Mouse (Mus musculus) cerebellum, adult 2 months (tissue): Measurements from ENCODE around the gene Acsf3.

ENCODE experiments used
- CTCF ChIP-seq: fragments of 200-500 bp; IDR thresholded peaks from 2 replicates; pipeline ENCODE4 v1.5.1; 2011; ENCODE audit warnings: low read depth, mild to moderate bottlenecking, control low read depth, low read length, moderate library complexity, borderline replicate concordance; ENCODE audit not compliant: insufficient read depth
- POLR2A ChIP-seq: fragments of 200-500 bp; IDR thresholded peaks from 2 replicates; pipeline ENCODE4 v1.6.1; 2011; ENCODE audit warnings: low read length, control low read depth, borderline replicate concordance; ENCODE audit not compliant: insufficient read depth

DNA sequence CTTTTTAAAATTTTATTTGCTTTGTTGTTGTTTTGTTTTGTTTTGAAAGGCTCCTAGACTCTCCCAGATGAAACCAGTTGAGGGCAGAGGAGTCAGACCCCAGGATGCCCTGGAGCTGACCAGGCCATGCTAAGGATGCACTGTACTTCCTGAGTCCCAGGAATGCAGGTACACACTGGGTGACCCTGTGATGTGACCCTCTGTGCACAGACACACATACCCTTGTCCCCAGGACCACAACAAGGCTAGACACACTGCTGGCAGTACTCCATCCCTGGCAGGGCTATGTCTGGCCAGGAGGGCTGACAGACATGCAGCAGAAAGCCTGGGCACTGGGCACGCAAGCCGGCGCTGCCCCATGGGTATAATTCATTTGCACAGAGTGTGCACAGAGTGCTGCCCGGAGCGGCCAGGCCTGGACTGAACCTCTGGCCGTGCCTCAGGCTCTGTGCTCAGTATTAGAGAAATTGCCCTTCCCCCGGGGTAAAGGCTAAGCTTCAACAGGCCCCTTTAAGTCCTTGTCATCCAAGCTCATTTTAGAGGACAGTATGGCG is 8.6 kb upstream of the Acsf3 start:
- TF ChIP-seq CTCF (no peak), POLR2A (no peak)
